Mouse (Mus musculus): ENCODE data around the gene Sik1.

Sik1 gene

GRCm38 (mm10) chr17:31831866-31832576 is 23.6 kb downstream of the Sik1 start:
- DNase-seq (ENCODE audit: inconsistent ontology term) = no peak

GRCm38 (mm10) chr17:31831097-31831865 is 24.3 kb downstream of the Sik1 start:
- no peak for DNase-seq (ENCODE audit: inconsistent ontology term)

GRCm38 (mm10) chr17:31830506-31831075 is 25.0 kb downstream of the Sik1 start:
- no peak for DNase-seq (ENCODE audit: inconsistent ontology term)

- DNase-seq (ENCODE audit: inconsistent ontology term) = no peak
These were observed 26.7 kb downstream of the Sik1 start for GRCm38 (mm10) chr17:31828916-31829315.

- no peak for DNase-seq (ENCODE audit: inconsistent ontology term)
These were observed 27.5 kb downstream of the Sik1 start for GRCm38 (mm10) chr17:31828118-31828517.

- DNase-seq (ENCODE audit: inconsistent ontology term) = peak; percentile 82
These were observed 28.4 kb downstream of the Sik1 start for GRCm38 (mm10) chr17:31827206-31827605.

GRCm38 (mm10) chr17:31826669-31827068 is 28.9 kb downstream of the Sik1 start:
- no peak for DNase-seq (ENCODE audit: inconsistent ontology term)

- DNase-seq (ENCODE audit: inconsistent ontology term) = no peak
These were observed 29.9 kb downstream of the Sik1 start for GRCm38 (mm10) chr17:31825678-31826077.

GRCm38 (mm10) chr17:31824812-31825211 is 30.8 kb downstream of the Sik1 start:
- DNase-seq (ENCODE audit: inconsistent ontology term) = no peak

GRCm38 (mm10) chr17:31821136-31821933 is 34.3 kb downstream of the Sik1 start:
- DNase-seq (ENCODE audit: inconsistent ontology term) = no peak

GRCm38 (mm10) chr17:31820099-31820846 is 35.3 kb downstream of the Sik1 start:
- no peak for DNase-seq (ENCODE audit: inconsistent ontology term)

GRCm38 (mm10) chr17:31819372-31819771 is 36.2 kb downstream of the Sik1 start:
- DNase-seq (ENCODE audit: inconsistent ontology term) = no peak

GRCm38 (mm10) chr17:31817815-31818214 is 37.8 kb downstream of the Sik1 start:
- DNase-seq (ENCODE audit: inconsistent ontology term) = no peak

GRCm38 (mm10) chr17:31817203-31817602 is 38.4 kb downstream of the Sik1 start:
- no peak for DNase-seq (ENCODE audit: inconsistent ontology term)

- no peak for DNase-seq (ENCODE audit: inconsistent ontology term)
These were observed 40.8 kb downstream of the Sik1 start for GRCm38 (mm10) chr17:31814848-31815247.

- peak; percentile 41 for DNase-seq (ENCODE audit: inconsistent ontology term)
These were observed 41.5 kb downstream of the Sik1 start for GRCm38 (mm10) chr17:31813938-31814622.

- no peak for DNase-seq (ENCODE audit: inconsistent ontology term)
These were observed 44.3 kb downstream of the Sik1 start for GRCm38 (mm10) chr17:31811333-31811732.

- no peak for DNase-seq (ENCODE audit: inconsistent ontology term)
These were observed 45.7 kb downstream of the Sik1 start for GRCm38 (mm10) chr17:31809894-31810293.

GRCm38 (mm10) chr17:31809136-31809535 is 46.5 kb downstream of the Sik1 start:
- DNase-seq (ENCODE audit: inconsistent ontology term) = no peak

- peak; percentile 55 for DNase-seq (ENCODE audit: inconsistent ontology term)
These were observed 47.3 kb downstream of the Sik1 start for GRCm38 (mm10) chr17:31808082-31808875.
